In the genomic region with DNA sequence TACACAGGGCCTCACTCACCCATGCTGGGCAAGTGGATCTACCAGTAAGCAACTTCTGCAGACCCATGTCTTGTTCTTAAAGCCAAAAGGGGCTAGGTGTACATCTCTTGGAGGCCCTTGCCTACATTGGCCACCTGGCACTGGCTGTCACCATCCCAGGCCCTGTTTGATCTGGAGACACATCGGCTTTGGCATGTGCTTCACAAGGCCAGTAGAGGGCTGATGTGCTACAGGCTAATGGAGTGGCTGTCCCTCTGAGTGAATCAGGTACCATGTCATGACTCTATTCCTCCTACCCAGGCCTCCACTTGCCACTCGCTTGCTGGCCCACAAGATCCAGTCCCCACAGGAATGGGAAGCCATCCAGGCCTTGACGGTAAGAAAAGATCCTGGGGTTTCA, we compare ENCODE assay signal across 1 mouse cellular context.
TF ChIP-seq lines count a peak whose summit lies in the region.

No protein-coding gene starts in this region.

TF ChIP-seq in CH12.LX, 34 proteins besides CTCF, POLR2A, EP300 and RAD21:
- TF ChIP-seq USF1 (IDR thresholded peaks at IDR 0.05; ENCODE audit: low read depth, low read length) (no peak), UBTF (IDR thresholded peaks at IDR 0.05; ENCODE audit: low read depth, low read length) (no peak), JUN (IDR thresholded peaks at IDR 0.05; ENCODE audit: insufficient read depth, low read depth, low read length) (no peak), TBP (conservative IDR thresholded peaks at IDR 0.05; ENCODE audit: low read depth, low read length) (no peak), RCOR1 (conservative IDR thresholded peaks at IDR 0.05; ENCODE audit: low read depth, low read length) (no peak), E2F4 (IDR thresholded peaks at IDR 0.05; ENCODE audit: insufficient replicate concordance, low read depth, low read length) (no peak), USF2 (conservative IDR thresholded peaks at IDR 0.05; ENCODE audit: low read depth, low read length) (no peak), ZKSCAN1 (IDR thresholded peaks at IDR 0.05; ENCODE audit: borderline replicate concordance, low read depth, low read length) (no peak), BHLHE40 (IDR thresholded peaks at IDR 0.05; ENCODE audit: low read depth, low read length) (no peak)
